Mouse (Mus musculus): ENCODE measurements around the gene Gucy1b1.

The Gucy1b1 gene

DNA sequence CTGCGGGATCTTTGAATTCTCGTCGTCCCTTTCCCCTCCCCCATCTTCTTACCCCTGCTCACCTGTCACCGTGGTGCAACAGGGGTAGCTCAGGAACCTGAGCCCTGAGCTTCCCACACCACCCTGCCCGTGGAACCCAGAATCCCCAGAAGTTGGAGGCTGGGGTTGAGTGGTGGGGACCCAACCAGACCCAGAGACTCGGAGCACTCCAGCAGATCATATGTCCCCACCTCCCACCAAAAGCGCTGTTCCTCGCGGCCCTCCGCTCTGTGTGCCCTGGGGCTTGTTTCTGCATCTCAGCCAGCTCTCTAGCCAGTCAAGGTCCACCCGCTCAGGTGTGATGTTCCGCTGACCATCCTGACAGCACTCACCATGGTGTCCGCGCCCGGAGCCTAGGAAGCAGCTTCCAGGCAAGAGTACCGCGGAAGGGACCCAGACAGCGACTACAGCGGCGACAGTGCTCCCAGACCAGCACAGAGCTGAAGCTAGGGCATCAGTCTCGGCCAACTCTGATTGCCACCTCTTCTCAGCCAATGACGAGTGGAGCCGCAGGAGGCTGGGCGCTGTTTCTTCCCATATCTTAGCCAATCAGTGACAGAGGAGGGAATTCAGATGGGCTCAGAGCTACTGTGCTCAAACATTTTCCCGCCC, at the start of gene Gucy1b1:
Gene Gucy1b1, minus strand, starts transcription at position 489 of the 651 bp plus-strand sequence.
- DNase-seq (ENCODE audit: extremely low read depth, insufficient read length, low spot score) = no peak

GRCm38 (mm10) chr3:82118916-82119315, 44.4 kb upstream of the Gucy1b1 start:
- DNase-seq (ENCODE audit: extremely low read depth, insufficient read length, low spot score) = no peak

GRCm38 (mm10) chr3:82112439-82112838, 38.0 kb upstream of the Gucy1b1 start:
- DNase-seq (ENCODE audit: extremely low read depth, insufficient read length, low spot score) = no peak

DNA sequence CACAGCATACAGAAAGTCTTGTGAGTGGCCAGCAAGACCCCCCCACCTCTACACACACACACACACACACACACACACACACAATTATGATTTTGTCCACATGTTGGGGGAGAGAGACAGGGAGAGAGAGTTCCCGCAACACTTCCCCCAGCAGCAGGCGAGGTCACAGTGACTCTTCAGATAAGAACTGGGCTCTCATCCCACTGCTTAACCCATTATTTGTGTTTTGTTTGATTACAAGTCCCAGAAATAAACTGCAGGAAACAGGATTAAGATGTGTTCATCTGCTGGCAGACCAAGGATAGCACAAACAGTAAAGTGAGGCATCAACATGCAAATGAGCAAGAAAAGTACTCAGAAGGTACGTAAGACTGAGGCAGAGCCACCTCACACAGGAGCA, 37.5 kb upstream of the Gucy1b1 start:
- DNase-seq (ENCODE audit: extremely low read depth, insufficient read length, low spot score) = no peak

GRCm38 (mm10) chr3:82108951-82109350, 34.5 kb upstream of the Gucy1b1 start:
- DNase-seq (ENCODE audit: extremely low read depth, insufficient read length, low spot score) = no peak

DNA sequence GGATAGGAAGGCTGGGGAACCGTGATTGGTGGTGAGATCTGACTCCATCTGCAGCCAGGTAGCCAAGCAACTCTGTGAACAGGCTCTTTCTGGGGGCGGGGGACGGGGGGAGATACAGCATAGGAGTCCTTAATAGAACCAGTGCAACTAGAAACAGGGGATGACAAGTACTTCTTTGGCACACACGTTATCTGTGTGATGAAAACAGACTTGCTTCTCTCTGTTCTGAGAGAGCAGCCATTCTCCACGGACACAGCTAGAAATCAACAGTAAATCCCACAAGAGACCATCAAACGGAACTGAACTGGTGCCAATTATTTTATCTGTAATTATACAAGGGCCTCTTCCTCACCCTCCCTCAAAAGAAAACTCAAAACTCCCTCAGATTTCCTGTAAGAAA, 29.7 kb upstream of the Gucy1b1 start:
- DNase-seq (ENCODE audit: extremely low read depth, insufficient read length, low spot score) = no peak

DNA sequence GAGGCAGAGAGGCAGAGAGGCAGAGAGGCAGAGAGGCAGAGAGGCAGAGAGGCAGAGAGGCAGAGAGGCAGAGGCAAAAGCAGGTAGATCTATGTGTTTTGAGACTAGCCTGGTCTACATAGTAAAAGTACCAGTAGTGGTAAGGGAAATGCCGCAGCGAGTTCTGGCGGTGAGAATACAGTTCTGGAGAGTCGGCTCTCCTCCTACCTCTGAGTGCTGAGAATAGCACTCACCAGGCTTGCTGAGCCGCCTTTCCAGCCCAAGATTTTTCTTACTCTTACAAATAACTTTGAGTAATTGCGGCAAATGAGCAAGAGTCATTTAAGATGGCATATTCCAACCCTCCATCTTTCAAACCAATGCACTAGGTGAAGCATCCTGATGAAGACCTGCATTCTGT, 24.6 kb upstream of the Gucy1b1 start:
- DNase-seq (ENCODE audit: extremely low read depth, insufficient read length, low spot score) = no peak

DNA sequence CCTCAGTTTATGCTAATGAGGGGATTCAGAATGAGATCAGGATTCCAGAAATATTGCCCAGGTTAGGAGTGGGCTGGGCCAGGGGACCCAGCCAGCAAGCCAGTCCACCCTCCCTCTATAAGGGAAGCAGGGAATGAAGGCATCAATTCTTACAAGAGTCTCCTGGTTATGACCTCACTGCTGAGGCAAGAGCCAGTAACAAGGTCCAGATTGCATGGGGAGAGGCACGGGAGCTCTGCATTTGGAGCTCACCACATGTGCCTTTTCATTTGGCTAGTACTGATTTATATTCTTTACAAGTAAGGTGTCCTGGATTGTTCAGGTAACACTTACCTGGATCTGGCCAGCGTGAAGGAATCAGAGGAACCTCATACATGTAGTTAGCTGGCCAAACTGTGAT, 22.3 kb upstream of the Gucy1b1 start:
- DNase-seq (ENCODE audit: extremely low read depth, insufficient read length, low spot score) = no peak

DNA sequence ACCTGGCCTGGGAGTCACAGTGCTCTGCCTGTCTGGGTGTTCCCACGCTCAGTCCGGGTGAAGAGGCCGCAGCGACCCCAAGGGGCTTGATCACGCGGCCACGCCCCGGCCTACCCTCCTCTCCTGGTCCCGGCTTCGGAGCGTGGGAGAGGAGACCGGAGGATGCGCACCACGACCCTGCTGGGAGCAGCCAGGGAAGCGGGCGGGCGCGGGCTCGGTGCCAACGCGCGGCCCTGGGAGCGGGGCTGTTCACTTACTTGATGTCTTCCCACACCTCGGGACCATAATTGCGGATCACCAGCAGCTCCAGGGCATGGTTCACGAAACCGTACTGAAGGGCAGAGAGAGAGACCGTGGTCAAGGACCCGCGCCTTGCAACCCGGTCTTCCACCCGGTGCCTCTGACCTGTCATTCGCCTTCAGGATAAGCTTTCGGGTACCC, 728 bp downstream of the Gucy1b1 start:
- DNase-seq (ENCODE audit: extremely low read depth, insufficient read length, low spot score) = peak; percentile 9

DNA sequence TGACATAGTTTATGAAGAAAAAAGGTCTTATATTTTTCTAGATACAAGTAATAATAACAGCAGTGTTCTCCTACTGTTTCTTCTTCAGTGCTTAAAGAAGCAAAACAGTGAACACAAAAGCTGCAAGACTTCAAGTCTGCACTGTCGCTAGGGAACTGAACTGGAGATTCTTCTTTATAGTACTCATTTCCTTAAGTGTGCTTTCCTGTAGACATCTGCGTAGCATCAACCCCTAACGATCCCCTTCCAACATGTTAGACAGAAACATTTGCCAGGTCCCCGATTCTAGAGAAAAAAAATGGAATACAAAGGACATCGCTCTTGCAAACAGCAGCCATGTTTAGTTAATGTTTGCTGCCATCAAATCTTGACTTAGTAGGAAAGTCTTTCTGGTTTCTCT, 6.7 kb downstream of the Gucy1b1 start:
- no peak for DNase-seq (ENCODE audit: extremely low read depth, insufficient read length, low spot score)

GRCm38 (mm10) chr3:82061402-82062180, 12.9 kb downstream of the Gucy1b1 start:
- no peak for DNase-seq (ENCODE audit: extremely low read depth, insufficient read length, low spot score)

DNA sequence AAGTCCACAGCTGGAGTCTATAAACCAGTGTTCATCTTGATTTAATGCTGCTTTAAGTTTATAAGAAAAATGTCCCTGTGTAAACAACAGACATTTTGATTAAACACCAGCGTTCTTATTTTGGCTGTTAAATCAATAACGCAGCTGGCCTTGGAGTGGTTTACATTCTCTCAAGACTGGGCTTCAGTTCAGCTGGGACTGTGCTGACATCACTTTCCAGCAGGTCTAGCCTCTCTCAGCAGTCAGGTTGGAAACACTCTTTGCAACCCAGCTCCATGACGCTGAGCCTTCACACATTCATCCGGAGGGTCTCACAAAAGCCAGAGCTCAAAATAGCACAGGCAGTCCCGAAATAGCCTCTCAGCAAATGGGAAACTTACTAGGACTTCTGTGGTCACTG, 17.3 kb downstream of the Gucy1b1 start:
- no peak for DNase-seq (ENCODE audit: extremely low read depth, insufficient read length, low spot score)

GRCm38 (mm10) chr3:82054283-82054974, 20.1 kb downstream of the Gucy1b1 start:
- DNase-seq (ENCODE audit: extremely low read depth, insufficient read length, low spot score) = no peak

- no peak for DNase-seq (ENCODE audit: extremely low read depth, insufficient read length, low spot score)
These were observed 22.5 kb downstream of the Gucy1b1 start for GRCm38 (mm10) chr3:82052029-82052428.

- DNase-seq (ENCODE audit: extremely low read depth, insufficient read length, low spot score) = no peak
These were observed 23.0 kb downstream of the Gucy1b1 start for GRCm38 (mm10) chr3:82051468-82051867.

- no peak for DNase-seq (ENCODE audit: extremely low read depth, insufficient read length, low spot score)
These were observed 25.8 kb downstream of the Gucy1b1 start for GRCm38 (mm10) chr3:82048681-82049080.

GRCm38 (mm10) chr3:82048078-82048477, 26.4 kb downstream of the Gucy1b1 start:
- no peak for DNase-seq (ENCODE audit: extremely low read depth, insufficient read length, low spot score)

- DNase-seq (ENCODE audit: extremely low read depth, insufficient read length, low spot score) = no peak
These were observed 27.3 kb downstream of the Gucy1b1 start for GRCm38 (mm10) chr3:82047100-82047753.

GRCm38 (mm10) chr3:82046087-82046486, 28.4 kb downstream of the Gucy1b1 start:
- DNase-seq (ENCODE audit: extremely low read depth, insufficient read length, low spot score) = no peak

GRCm38 (mm10) chr3:82044902-82045301, 29.6 kb downstream of the Gucy1b1 start:
- DNase-seq (ENCODE audit: extremely low read depth, insufficient read length, low spot score) = no peak

DNA sequence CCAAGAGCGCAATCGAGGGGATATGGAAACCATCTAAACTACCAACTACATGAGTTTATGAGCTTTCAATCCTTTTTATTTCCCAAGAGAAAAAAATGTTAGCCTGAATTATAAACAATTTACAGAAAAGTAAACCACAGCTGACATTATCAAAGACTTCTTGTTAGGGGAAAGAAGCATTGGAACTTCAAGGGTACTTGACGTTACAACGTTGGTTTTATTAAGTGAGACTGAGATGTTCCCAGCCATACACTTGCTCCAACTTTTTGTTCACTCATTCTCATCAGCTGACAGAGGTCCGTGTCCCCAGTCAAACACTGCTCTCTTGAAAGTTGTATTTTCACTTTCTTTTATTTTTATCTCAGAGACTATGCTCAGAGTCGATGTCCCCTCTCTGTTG, 30.8 kb downstream of the Gucy1b1 start:
- no peak for DNase-seq (ENCODE audit: extremely low read depth, insufficient read length, low spot score)

All from 3134 (cell line).